Mouse (Mus musculus): ENCODE measurements at regions not wholly inside any gene's neighbourhood (a gene's known extent, or its start where the extent isn't known, plus 50 kb on each side); places are given as distances from the start of the nearest gene placed in this dataset.

DNA sequence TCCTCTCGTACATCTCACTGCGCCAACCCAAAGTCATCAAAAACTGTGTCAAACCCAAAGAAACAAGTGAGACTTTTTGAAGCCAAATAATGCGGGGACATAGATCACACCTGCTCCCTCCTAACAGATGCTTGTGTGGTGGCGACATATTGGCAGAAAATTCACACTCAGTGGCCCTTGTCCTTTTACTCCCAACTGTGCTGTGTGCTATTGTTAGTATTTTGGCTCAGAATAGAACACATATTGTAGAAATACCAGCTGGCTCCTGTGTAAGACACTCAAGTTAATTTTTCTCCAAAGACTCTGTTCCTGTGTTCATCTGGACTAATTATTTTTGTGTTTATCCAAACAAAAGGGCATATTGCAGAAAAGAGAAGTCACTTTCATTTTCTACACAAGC, 487.2 kb downstream of the Epha4 start:
- TF ChIP-seq EP300 (optimal IDR thresholded peaks at IDR 0.05) (no peak), CTCF (IDR thresholded peaks at IDR 0.05; ENCODE audit: low read depth) (no peak)

Data from stomach, postnatal 0 days (tissue).